Mouse (Mus musculus) fibroblast of lung, adult 2 months (primary cell): ENCODE data around the gene Ceacam20.
"Not testable (repeated sequence)": the region's sequence is repeated elsewhere in the genome, so short reads cannot be mapped to it uniquely, and the experiment has no call there.

Experiments used
- DNase-seq: peaks from one replicate; pipeline ENCODE4 v3.0.0-alpha.2; 2011; ENCODE audit warnings: low read depth

The Ceacam20 gene

DNA sequence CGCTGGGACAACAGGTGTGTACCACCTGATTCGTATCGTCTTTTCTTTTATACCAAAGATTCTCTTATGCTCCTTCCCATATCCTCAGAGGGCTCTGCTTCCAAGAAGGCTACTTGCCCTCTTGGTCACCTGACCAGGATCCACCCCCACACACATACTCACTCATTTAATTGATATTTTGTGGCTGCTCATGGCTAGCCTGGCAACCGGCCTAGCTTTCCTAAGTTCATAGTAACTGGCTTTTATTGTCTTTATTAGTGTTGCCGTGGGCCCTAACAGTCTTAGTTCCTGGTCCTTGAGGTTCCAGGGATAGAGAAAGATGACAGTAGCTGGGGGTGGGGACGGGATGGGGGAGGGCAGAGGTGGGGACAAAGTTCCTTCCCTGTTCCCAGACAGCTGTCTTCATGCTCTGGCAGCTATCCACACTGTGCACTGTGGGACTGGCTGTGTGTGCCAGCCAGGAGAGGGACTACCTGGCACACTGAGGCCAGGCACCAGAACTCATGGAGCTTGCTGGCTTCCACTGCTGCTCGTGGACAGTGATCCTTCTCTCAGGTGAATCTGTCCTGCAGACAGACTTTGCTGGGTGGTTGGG, at the start of gene Ceacam20:
Ceacam20 (plus strand) TSS at position 428 of the 595 bp plus-strand sequence.
- no peak for DNase-seq

- no peak for DNase-seq
Observed at GRCm38 (mm10) chr7:19920166-19920505, 45.1 kb upstream of the Ceacam20 start.

- DNase-seq = peak; percentile 77
Observed at GRCm38 (mm10) chr7:19920506-19921261, 44.5 kb upstream of the Ceacam20 start, which contains the start of gene Pvr. Gene Pvr (minus strand): TSS chr7:19921160.

GRCm38 (mm10) chr7:19923354-19923753, 41.9 kb upstream of the Ceacam20 start:
- no peak for DNase-seq

- DNase-seq = no peak
Observed at GRCm38 (mm10) chr7:19923797-19924196, 41.4 kb upstream of the Ceacam20 start.

DNA sequence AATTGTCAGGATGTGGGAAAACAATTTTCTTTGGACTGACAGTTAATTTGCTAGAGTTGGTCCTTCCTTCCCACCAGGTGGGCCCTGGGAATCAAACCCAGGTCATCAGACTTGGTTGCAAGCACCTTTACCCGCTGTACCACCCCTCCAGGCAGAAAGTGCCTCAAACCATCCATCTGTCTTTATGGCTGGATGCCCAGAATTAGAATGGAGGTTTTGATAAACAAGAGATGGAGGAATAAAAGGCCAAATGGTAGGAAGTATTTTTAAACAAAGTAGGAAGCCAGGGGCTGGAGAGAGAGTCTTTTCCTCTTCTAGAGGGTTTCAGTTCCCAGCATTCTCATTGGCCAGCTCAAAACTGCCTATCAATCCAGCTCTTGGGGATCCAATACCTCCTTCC, 39.8 kb upstream of the Ceacam20 start:
- DNase-seq = no peak

- DNase-seq = no peak
Observed at GRCm38 (mm10) chr7:19926849-19927480, 38.2 kb upstream of the Ceacam20 start.

DNA sequence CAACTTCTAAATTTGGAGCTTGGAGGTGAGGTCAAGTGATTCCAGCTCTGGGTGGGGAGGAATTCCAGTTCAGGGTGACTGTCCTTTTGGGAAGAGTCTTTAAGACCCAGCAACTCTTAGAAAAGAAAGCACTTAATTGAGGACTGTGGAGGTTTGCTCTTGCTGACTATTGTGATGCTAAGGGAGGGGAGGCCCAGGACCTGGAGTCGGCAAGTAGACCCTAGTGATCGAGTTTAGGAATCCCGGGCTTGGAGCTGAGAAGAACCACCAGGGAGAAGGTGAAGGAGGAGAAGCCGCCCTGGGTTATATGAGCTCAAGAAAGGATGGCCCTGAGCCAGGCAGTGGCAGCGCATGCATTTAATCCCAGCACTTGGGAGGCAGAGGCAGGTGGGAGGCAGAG, 36.7 kb upstream of the Ceacam20 start:
- no peak for DNase-seq

GRCm38 (mm10) chr7:19930481-19930880, 34.7 kb upstream of the Ceacam20 start:
- DNase-seq = not testable (repeated sequence)

GRCm38 (mm10) chr7:19932133-19932876, 32.9 kb upstream of the Ceacam20 start:
- no peak for DNase-seq

DNA sequence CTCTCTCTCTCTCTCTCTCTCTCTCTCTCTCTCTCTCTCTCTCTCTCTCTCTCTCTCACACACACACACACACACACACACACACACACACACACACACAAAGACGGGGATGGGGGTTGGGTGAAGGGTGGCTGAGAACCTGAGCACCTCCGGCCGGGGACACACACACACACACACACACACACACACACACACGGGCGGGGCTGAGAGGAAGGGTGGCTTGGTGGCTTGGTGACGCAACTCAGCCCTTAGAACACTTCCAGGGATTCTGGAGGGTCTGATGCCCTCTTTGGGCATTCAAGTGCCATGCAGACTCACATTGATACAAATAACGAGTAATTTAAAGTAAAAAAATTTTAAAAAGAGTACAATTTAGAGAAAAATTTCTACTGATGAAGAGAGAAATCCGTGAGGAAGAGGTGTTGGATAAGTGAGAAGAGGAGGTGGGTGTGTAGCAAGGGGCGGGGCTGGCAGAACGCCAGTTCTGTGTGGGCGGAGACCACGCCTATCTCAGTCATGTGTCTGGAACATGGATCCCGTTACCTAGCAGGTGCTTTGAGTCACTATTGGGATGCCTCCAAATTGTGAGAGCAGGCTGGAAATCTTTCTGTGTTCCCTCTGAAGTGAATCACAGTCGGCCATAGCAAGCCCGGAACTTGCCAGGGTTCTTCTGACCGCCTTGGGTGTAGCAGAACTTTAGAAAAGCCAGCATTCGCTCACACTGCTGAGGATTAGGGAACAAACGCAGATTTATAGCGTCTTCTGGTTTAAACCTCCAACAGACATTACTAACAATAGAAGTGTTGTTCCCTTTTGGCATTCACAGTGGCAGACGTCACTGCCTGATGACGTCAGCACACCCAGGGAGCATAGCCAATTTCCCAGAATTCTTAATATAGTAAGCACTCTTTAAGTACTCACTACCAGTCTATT, 32.1 kb upstream of the Ceacam20 start:
- peak; percentile 96 for DNase-seq

DNA sequence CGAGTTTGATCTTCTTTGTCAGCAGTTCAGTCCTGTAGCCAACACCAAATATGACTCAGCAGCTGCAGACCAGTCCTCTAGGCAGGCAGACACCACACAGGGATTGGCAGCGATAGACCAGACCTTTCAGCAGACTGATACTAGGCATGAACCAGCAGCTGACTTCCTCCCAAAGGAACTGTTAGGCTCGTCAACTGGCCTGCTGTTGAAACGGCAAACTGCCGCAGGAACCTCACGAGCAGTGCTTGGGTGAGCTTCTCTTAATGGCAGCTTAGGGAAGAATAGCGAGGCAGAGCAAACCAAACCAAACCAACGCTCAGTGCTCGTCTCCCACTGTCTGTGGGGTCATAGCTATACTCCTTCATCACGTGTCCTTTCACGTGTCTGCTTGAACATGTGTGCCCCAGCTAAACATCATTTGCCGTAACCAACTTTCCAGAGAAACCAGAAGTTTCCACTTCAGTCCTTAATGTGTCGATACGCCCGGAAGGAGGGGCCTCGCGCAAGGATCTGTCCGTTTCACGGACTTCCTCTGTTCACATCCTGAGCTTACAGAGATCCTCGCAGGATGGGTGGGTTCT, 30.0 kb upstream of the Ceacam20 start:
- peak; percentile 94 for DNase-seq

GRCm38 (mm10) chr7:19935961-19936360, 29.3 kb upstream of the Ceacam20 start:
- DNase-seq = no peak

DNA sequence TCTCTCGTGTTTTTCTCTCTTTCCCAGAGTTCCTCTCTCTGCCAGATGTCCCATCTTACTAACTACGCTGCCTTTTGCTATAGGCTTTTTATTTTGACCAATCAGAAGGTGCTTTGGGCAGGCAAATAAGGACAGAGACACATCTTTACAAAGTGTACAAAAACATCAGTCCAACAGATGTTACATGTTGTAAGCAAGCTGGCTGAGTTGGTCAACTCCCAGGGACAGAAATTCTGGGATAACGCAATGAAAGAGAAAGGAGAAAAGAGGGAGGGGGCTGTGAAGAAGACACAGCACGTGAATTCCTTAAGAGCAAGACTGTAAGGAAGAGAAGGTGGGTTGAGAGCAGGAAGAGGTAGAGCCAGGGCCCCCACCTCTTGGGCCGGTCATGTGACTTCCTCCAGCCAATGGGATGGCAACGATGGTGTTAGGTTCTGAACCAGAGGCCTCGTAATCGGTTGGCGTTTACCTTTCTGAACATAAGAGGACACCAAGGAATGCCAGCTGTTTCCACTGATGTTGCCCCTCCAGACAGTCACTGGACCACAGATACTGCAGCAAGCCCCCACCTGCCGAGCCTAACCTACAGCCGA, 27.9 kb upstream of the Ceacam20 start:
- DNase-seq = no peak

- peak; percentile 83 for DNase-seq
Observed at GRCm38 (mm10) chr7:19939555-19940235, 25.5 kb upstream of the Ceacam20 start.

GRCm38 (mm10) chr7:19940256-19940655, 25.0 kb upstream of the Ceacam20 start:
- no peak for DNase-seq

- no peak for DNase-seq
Observed at GRCm38 (mm10) chr7:19944709-19945108, 20.5 kb upstream of the Ceacam20 start.

- DNase-seq = no peak
Observed at GRCm38 (mm10) chr7:19945201-19945600, 20.0 kb upstream of the Ceacam20 start.

- no peak for DNase-seq
Observed at GRCm38 (mm10) chr7:19945821-19946515, 19.2 kb upstream of the Ceacam20 start.
